Mouse (Mus musculus): ENCODE results near the gene Snrnp200. TPM values are rescaled to one million over a fixed set of nuclear protein-coding genes. Genes with fewer than 3 reads are reported as not detected.
A peak's percentile ranks its signal among the peaks of the same experiment; 100 is the strongest.

Snrnp200 gene
- polyA plus RNA-seq, 1 experiment from 2014 or later = 42.2 TPM

DNA sequence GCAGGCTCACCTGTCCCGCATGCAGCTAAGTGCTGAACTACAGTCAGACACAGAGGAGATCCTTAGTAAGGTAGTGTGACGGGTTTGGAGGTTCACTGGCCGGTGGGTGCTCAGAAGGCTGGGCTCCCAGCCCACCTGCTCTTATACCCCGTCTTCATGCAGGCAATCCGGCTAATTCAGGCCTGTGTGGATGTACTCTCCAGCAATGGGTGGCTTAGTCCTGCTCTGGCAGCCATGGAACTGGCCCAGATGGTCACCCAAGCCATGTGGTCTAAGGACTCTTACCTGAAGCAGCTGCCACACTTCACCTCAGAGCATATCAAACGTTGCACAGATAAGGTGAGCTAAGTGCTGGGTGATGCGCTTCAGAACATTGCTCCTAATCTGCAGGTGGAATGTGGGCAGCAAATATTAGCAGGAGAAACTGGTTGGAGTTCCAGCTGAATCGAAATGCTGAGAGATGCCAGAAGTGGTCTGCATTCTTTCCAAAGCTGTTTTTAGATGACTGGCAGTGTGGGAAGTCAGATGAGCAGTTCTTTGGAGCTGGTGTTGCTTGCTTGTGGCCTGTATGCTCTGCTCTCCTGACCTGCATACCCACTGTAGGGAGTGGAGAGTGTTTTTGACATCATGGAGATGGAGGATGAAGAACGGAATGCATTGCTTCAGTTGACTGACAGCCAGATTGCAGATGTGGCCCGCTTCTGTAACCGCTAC, 29.9 kb downstream of the Snrnp200 start:
- Histone ChIP-seq H3K4me1 (replicated peaks) (no peaks in the 10 kb centered on the region), H3K36me3 (peaks cover 55% of the 10 kb centered on the region), H3K4me2 (replicated peaks) (no peak overlapping the region), H3K27ac (no peak overlapping the region), H3K27me3 (replicated peaks) (no peaks in the 10 kb centered on the region), H3K9ac (no peak overlapping the region), H3K9me3 (no peaks in the 10 kb centered on the region), H3K4me3 (replicated peaks) (no peak overlapping the region)
- ATAC-seq = no peak
- WGBS = 91% methylated on average over 11 of the region's 11 CpGs

GRCm38 (mm10) chr2:127240065-127240464, 31.9 kb downstream of the Snrnp200 start:
- no peak overlapping the region for H3K4me3 ChIP-seq (replicated peaks)
- no peaks in the 10 kb centered on the region for H3K27me3 ChIP-seq (replicated peaks)
- no peak for ATAC-seq
- H3K4me1 ChIP-seq (replicated peaks) = no peaks in the 10 kb centered on the region
- WGBS = 97% methylated on average over 2 of the region's 2 CpGs
- no peak overlapping the region for H3K27ac ChIP-seq
- no peaks in the 10 kb centered on the region for H3K9me3 ChIP-seq
- H3K9ac ChIP-seq = no peak overlapping the region
- peaks cover 41% of the 10 kb centered on the region for H3K36me3 ChIP-seq
- no peak overlapping the region for H3K4me2 ChIP-seq (replicated peaks)

GRCm38 (mm10) chr2:127247592-127248333, 39.6 kb downstream of the Snrnp200 start, which contains the start of the genes Ciao1 and Tmem127:
Gene Ciao1 (minus strand): TSS chr2:127247816.
Gene Tmem127 (plus strand): TSS chr2:127247908.
- under 1% methylated on average over 53 of the region's 53 CpGs for WGBS
- ATAC-seq = peak; percentile 99

GRCm38 (mm10) chr2:127248334-127249004, 40.3 kb downstream of the Snrnp200 start:
- Histone ChIP-seq H3K27me3 (replicated peaks) (no peaks in the 10 kb centered on the region), H3K9ac (peak overlapping the region; percentile 88), H3K4me1 (replicated peaks) (peaks cover 18% of the 10 kb centered on the region; the same call in 1 of the 2 replicates), H3K4me3 (replicated peaks) (peak overlapping the region; percentile 90), H3K4me2 (replicated peaks) (peak overlapping the region; percentile 98), H3K27ac (peak overlapping the region; percentile 57), H3K9me3 (no peaks in the 10 kb centered on the region), H3K36me3 (peaks cover 14% of the 10 kb centered on the region)
- 1% methylated on average over 39 of the region's 39 CpGs for WGBS
- ATAC-seq = peak; percentile 72

More at GRCm38 (mm10) chr2:127247592-127248333, 39.6 kb downstream of the Snrnp200 start, which contains the start of the genes Ciao1 and Tmem127:
- Histone ChIP-seq H3K27ac (peak within 1 kb of the TSS; percentile 57), H3K9ac (peak within 1 kb of the TSS; percentile 88), H3K4me1 (replicated peaks) (peaks cover 18% of the 10 kb centered on the region; the same call in 1 of the 2 replicates), H3K4me3 (replicated peaks) (peak within 1 kb of the TSS; percentile 90), H3K36me3 (peaks cover 17% of the 10 kb centered on the region), H3K4me2 (replicated peaks) (peak within 1 kb of the TSS; percentile 98), H3K9me3 (no peaks in the 10 kb centered on the region), H3K27me3 (replicated peaks) (no peaks in the 10 kb centered on the region)

- ATAC-seq = no peak
- Histone ChIP-seq H3K4me1 (replicated peaks) (peaks cover 18% of the 10 kb centered on the region; the same call in 1 of the 2 replicates), H3K36me3 (peaks cover 9% of the 10 kb centered on the region), H3K27me3 (replicated peaks) (no peaks in the 10 kb centered on the region), H3K9me3 (no peaks in the 10 kb centered on the region), H3K4me2 (replicated peaks) (no peak overlapping the region), H3K27ac (no peak overlapping the region), H3K4me3 (replicated peaks) (no peak overlapping the region), H3K9ac (no peak overlapping the region)
- 84% methylated on average over 9 of the region's 9 CpGs for whole genome bisulfite sequencing
Measured at GRCm38 (mm10) chr2:127250291-127251008, 42.3 kb downstream of the Snrnp200 start.

- H3K9me3 ChIP-seq = no peaks in the 10 kb centered on the region
- ATAC-seq = no peak
- 71% methylated on average over 3 of the region's 3 CpGs for WGBS
- no peaks in the 10 kb centered on the region for H3K27me3 ChIP-seq (replicated peaks)
- no peaks in the 10 kb centered on the region for H3K36me3 ChIP-seq
- H3K27ac ChIP-seq = no peak overlapping the region
- H3K4me2 ChIP-seq (replicated peaks) = no peak overlapping the region
- H3K9ac ChIP-seq = no peak overlapping the region
- no peak overlapping the region for H3K4me3 ChIP-seq (replicated peaks)
- H3K4me1 ChIP-seq (replicated peaks) = peaks cover 18% of the 10 kb centered on the region; the same call in 1 of the 2 replicates
Measured at GRCm38 (mm10) chr2:127251457-127251856, 43.3 kb downstream of the Snrnp200 start.

GRCm38 (mm10) chr2:127251880-127252527, 43.8 kb downstream of the Snrnp200 start:
- no peak overlapping the region for H3K9ac ChIP-seq
- ATAC-seq = no peak
- H3K27me3 ChIP-seq (replicated peaks) = no peaks in the 10 kb centered on the region
- peaks cover 13% of the 10 kb centered on the region; the same call in 1 of the 2 replicates for H3K4me1 ChIP-seq (replicated peaks)
- no peaks in the 10 kb centered on the region for H3K9me3 ChIP-seq
- no peak overlapping the region for H3K4me3 ChIP-seq (replicated peaks)
- H3K36me3 ChIP-seq = no peaks in the 10 kb centered on the region; the same call in 1 of the 2 replicates
- no peak overlapping the region for H3K27ac ChIP-seq
- 61% methylated on average over 3 of the region's 3 CpGs for WGBS
- H3K4me2 ChIP-seq (replicated peaks) = no peak overlapping the region

DNA sequence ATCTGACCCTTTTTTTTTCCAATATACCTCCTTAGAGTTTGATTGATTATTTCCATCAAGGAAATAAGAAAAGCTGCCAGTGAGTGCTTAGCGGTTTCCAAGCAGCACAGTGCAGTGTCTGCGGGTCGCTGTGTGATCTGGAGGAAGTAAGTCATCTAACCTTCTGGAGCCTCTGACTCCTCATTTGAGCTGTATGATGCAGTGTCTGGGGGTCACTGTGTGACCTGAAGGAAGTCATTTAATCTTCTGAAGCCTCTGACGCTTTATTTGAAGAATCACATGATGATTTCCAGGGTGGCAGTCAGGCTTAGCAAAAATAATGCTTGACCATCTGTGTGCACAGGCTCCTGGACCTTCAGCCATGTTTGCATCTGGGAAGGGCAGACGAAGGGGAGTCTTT, 44.6 kb downstream of the Snrnp200 start:
- Histone ChIP-seq H3K4me2 (replicated peaks) (no peak overlapping the region), H3K9ac (no peak overlapping the region), H3K27ac (no peak overlapping the region), H3K9me3 (no peaks in the 10 kb centered on the region), H3K4me1 (replicated peaks) (peaks cover 13% of the 10 kb centered on the region; the same call in 1 of the 2 replicates), H3K4me3 (replicated peaks) (no peak overlapping the region), H3K36me3 (peaks cover 5% of the 10 kb centered on the region; the same call in 1 of the 2 replicates), H3K27me3 (replicated peaks) (no peaks in the 10 kb centered on the region)
- ATAC-seq = no peak
- 74% methylated on average over 5 of the region's 5 CpGs for WGBS

GRCm38 (mm10) chr2:127254604-127255134, 46.5 kb downstream of the Snrnp200 start:
- no peak for ATAC-seq
- H3K27me3 ChIP-seq (replicated peaks) = no peaks in the 10 kb centered on the region
- peaks cover 10% of the 10 kb centered on the region; the same call in 1 of the 2 replicates for H3K36me3 ChIP-seq
- no peak overlapping the region for H3K9ac ChIP-seq
- H3K4me3 ChIP-seq (replicated peaks) = no peak overlapping the region
- H3K27ac ChIP-seq = no peak overlapping the region
- 84% methylated on average over 3 of the region's 3 CpGs for WGBS
- H3K4me2 ChIP-seq (replicated peaks) = no peak overlapping the region
- no peaks in the 10 kb centered on the region for H3K9me3 ChIP-seq
- H3K4me1 ChIP-seq (replicated peaks) = peaks cover 6% of the 10 kb centered on the region; the same call in 1 of the 2 replicates

DNA sequence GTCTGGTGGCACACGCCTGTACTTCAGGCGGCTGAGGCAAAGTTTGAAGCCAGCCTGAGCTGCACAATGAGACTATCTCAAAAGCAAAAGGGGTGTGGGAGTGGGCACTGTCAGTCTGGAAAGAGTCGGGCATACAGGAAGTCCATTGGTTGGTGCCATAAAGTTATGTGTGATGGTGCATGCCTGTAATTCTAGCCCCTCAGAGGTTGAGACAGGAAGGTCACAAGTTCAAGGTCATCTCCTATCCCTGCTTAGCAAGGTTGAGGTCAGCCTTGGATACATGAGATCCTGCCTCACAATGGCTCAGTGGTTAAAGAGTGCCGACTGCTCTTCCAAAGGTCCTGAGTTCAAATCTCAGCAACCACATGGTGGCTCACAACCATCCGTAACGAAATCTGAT, 47.1 kb downstream of the Snrnp200 start:
- Histone ChIP-seq H3K27me3 (replicated peaks) (no peaks in the 10 kb centered on the region), H3K4me1 (replicated peaks) (peaks cover 6% of the 10 kb centered on the region; the same call in 1 of the 2 replicates), H3K4me3 (replicated peaks) (no peak overlapping the region), H3K9ac (no peak overlapping the region), H3K4me2 (replicated peaks) (no peak overlapping the region), H3K36me3 (peaks cover 10% of the 10 kb centered on the region; the same call in 1 of the 2 replicates), H3K27ac (no peak overlapping the region), H3K9me3 (no peaks in the 10 kb centered on the region)
- ATAC-seq = no peak
- WGBS = 87% methylated on average over 6 of the region's 6 CpGs

GRCm38 (mm10) chr2:127259340-127259739, 51.2 kb downstream of the Snrnp200 start:
- Histone ChIP-seq H3K4me2 (replicated peaks) (no peak overlapping the region), H3K9ac (no peak overlapping the region), H3K4me3 (replicated peaks) (no peak overlapping the region), H3K27ac (no peak overlapping the region), H3K27me3 (replicated peaks) (no peaks in the 10 kb centered on the region), H3K9me3 (no peaks in the 10 kb centered on the region), H3K4me1 (replicated peaks) (no peaks in the 10 kb centered on the region), H3K36me3 (peaks cover 10% of the 10 kb centered on the region; the same call in 1 of the 2 replicates)
- 85% methylated on average over 5 of the region's 5 CpGs for WGBS
- no peak for ATAC-seq

All from intestine, embryonic 15.5 days (tissue).